Mouse (Mus musculus) intestine, postnatal 0 days (tissue): ENCODE measurements around the gene Eif2a. TPM values are rescaled to one million over a fixed set of nuclear protein-coding genes. Genes with fewer than 3 reads are reported as not detected.
A peak's percentile ranks its signal among the peaks of the same experiment; 100 is the strongest.

ENCODE experiments used
- ATAC-seq: fragments of 200-750 bp; cut with Nextera tagmentation; 2 replicates; pipeline ENCODE4 v1.8.0; 2017; ENCODE audit warnings: mild to moderate bottlenecking, moderate TSS enrichment, moderate library complexity
- H3K27ac ChIP-seq: fragments of 300-500 bp; sonication (generic); 2 replicates; pipeline ENCODE4 v1.5.1; 2014; ENCODE audit warnings: mild to moderate bottlenecking, low read depth, low read length, moderate library complexity
- H3K27me3 ChIP-seq: fragments of 300-500 bp; sonication (generic); replicated peaks from 2 replicates; pipeline ENCODE4 v1.6.1; 2014; ENCODE audit warnings: low read length, mixed read lengths; ENCODE audit not compliant: control insufficient read depth, insufficient read depth
- H3K36me3 ChIP-seq: fragments of 300-500 bp; sonication (generic); 2 replicates; pipeline ENCODE4 v1.6.1; 2014; ENCODE audit warnings: mild to moderate bottlenecking, moderate library complexity; ENCODE audit not compliant: control insufficient read depth, insufficient read depth
- H3K4me1 ChIP-seq: fragments of 300-500 bp; sonication (generic); replicated peaks from 2 replicates; pipeline ENCODE4 v1.6.1; 2014; ENCODE audit warnings: antibody characterized with exemption, low read length, mixed read lengths; ENCODE audit not compliant: control insufficient read depth, insufficient read depth
- H3K4me2 ChIP-seq: fragments of 300-500 bp; sonication (generic); replicated peaks from 2 replicates; pipeline ENCODE4 v1.6.1; 2014; ENCODE audit warnings: low read depth, mild to moderate bottlenecking, moderate library complexity
- H3K4me3 ChIP-seq: fragments of 300-500 bp; sonication (generic); 2 replicates; pipeline ENCODE4 v1.5.1; 2014; ENCODE audit warnings: low read depth, low read length
- H3K9ac ChIP-seq: fragments of 300-500 bp; sonication (generic); 2 replicates; pipeline ENCODE4 v1.6.1; 2014; ENCODE audit warnings: mild to moderate bottlenecking, low read depth, low read length
- H3K9me3 ChIP-seq: fragments of 300-500 bp; sonication (generic); 2 replicates; pipeline ENCODE4 v1.6.1; 2016; ENCODE audit warnings: mixed run types; ENCODE audit not compliant: control insufficient read depth
- CTCF ChIP-seq: sonication (generic); IDR thresholded peaks from 2 replicates; pipeline ENCODE4 v1.5.1; 2016; ENCODE audit warnings: low read depth, mild to moderate bottlenecking, control low read depth, antibody characterized with exemption, moderate library complexity
- WGBS: fragments of 180-500 bp; shearing (Covaris S2); extraction: QIAGEN DNeasy Blood & Tissue Kit; methylation state at CpG from one replicate; pipeline ENCODE4 v1.1.7; 2014; 5-methylcytosine and 5-hydroxymethylcytosine counted together
- polyA plus RNA-seq: library from polyadenylated mRNA; unstranded; fragments of >200 nt; fragmentation: Nextera tagmentation; extraction: Ambion mirVana; gene quantifications from 2 replicates; pipeline ENCODE4 v1.2.1, GENCODE M21; 2015

Eif2a gene
- polyA plus RNA-seq, 1 experiment from 2014 or later, result 29.2 TPM

DNA sequence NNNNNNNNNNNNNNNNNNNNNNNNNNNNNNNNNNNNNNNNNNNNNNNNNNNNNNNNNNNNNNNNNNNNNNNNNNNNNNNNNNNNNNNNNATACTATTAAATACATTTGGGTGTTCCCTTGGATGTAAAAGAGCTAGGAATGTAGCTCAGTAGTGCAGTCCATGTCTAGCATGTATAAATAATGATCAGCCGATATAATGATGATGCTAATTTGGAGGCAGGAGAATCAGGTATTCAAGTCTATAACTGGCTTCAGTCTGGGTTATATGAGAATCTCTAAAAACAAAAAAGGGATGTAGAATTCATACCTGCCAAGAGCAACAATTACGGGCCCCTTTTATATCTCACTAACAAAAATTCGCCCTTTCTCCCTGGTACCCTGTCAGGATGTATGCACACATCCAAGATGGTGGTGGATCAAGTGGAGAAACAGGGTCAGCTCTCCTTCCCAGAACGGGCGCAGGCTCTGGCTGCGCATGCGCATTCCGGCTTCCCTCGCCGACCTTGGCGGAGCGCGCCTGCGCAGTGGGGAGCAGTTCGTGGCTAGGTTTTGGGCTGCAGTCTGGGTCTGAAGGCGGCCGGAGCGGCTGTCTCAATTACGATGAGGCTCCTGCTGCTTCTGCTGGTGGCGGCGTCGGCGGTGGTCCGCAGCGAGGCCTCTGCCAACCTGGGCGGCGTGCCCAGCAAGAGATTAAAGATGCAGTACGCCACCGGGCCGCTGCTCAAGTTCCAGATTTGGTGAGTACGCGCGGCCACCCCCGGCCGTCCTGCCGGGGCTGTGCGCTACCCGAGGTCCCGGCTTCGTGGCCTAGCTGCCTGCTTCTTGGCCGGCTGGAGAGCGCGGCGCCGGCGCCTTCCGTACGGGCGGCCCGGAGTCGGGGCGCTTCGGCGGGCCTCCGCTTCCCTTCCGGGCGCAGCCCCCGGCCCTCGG, 50.8 kb downstream of the Eif2a start, which contains the start of gene Selenot:
TSS of gene Selenot (plus strand) at position 500 of the 930 bp plus-strand sequence.
- no peaks in the 10 kb centered on the region for H3K27me3 ChIP-seq
- peak within 1 kb of the TSS; percentile 53 for H3K4me2 ChIP-seq
- H3K36me3 ChIP-seq, result peaks cover 6% of the 10 kb centered on the region; the same call in 1 of the 2 replicates
- peak within 1 kb of the TSS; percentile 98 for H3K9ac ChIP-seq
- peak within 1 kb of the TSS; percentile 98 for H3K27ac ChIP-seq
- TF ChIP-seq CTCF, result peak; percentile 14
- ATAC-seq, result peak; percentile 93
- no peaks in the 10 kb centered on the region; the same call in 1 of the 2 replicates for H3K4me1 ChIP-seq
- H3K4me3 ChIP-seq, result peak within 1 kb of the TSS; percentile 77
- WGBS, result 2% methylated on average over 52 of the region's 59 CpGs
- no peaks in the 10 kb centered on the region for H3K9me3 ChIP-seq

DNA sequence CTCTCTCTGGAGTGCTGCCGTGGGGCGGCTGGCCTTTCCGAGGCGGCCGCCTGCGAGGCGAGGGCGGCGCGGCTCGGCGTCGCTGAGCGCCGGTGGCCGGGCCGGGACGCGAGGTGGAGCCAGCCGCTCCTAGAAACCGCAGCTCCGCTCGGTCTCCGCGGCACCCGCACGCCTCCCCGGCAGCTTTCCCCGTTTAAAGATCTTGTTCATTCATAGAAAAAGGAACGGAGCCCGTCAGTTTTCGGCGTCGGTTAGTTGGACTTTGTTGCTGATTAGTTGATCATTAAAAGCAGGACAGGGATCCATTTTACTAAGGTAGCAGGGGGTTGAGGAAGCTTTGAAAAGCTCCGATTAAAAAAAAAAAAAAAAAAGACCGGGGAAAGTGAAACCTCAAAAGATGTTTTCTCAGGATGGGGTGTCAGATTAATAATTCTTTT, 51.5 kb downstream of the Eif2a start:
- peak overlapping the region; percentile 77 for H3K4me3 ChIP-seq

DNA sequence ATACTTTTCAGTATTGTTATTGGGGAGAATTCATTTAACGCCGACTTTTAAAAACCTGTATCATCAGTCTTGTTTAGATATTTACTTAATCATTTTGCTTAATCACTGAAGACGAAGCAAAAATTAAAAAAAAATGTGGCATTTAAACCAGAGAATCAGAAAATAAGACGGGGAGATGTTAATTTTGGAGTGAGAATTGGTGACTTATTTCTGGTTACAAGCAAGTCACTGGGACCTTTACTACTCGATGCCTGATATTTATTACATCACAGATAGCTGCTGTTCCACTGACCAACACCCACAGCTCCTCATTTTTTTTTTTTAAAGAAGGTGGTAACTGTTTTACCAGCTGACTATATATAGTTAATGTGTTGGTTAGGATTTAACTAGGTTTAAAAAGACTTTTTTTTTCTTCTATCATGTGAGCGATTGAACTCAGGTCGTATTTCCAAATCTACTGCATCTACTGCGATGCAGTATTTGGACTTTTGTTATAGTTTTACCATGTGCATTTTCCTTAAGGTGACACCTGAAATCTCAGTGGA, 52.0 kb downstream of the Eif2a start:
- H3K36me3 ChIP-seq, result peaks cover 6% of the 10 kb centered on the region; the same call in 1 of the 2 replicates
- WGBS, result 4% methylated on average over 8 of the region's 8 CpGs
- peak overlapping the region; percentile 53 for H3K4me2 ChIP-seq
- H3K27ac ChIP-seq, result peak overlapping the region; percentile 98; the same call in 1 of the 2 replicates
- no peaks in the 10 kb centered on the region for H3K9me3 ChIP-seq
- ATAC-seq, result no peak
- peak overlapping the region; percentile 77 for H3K4me3 ChIP-seq
- no peak for TF ChIP-seq CTCF
- no peaks in the 10 kb centered on the region for H3K27me3 ChIP-seq
- peak overlapping the region; percentile 98 for H3K9ac ChIP-seq
- H3K4me1 ChIP-seq, result no peaks in the 10 kb centered on the region; the same call in 1 of the 2 replicates

More for the DNA sequence above, 51.5 kb downstream of the Eif2a start:
- Histone ChIP-seq H3K4me1 (no peaks in the 10 kb centered on the region; the same call in 1 of the 2 replicates), H3K27me3 (no peaks in the 10 kb centered on the region), H3K27ac (peak overlapping the region; percentile 98), H3K9ac (peak overlapping the region; percentile 98), H3K4me2 (peak overlapping the region; percentile 53), H3K36me3 (peaks cover 6% of the 10 kb centered on the region; the same call in 1 of the 2 replicates), H3K9me3 (no peaks in the 10 kb centered on the region)
- peak; percentile 74 for ATAC-seq
- WGBS, result under 1% methylated on average over 36 of the region's 36 CpGs
- no peak for TF ChIP-seq CTCF

DNA sequence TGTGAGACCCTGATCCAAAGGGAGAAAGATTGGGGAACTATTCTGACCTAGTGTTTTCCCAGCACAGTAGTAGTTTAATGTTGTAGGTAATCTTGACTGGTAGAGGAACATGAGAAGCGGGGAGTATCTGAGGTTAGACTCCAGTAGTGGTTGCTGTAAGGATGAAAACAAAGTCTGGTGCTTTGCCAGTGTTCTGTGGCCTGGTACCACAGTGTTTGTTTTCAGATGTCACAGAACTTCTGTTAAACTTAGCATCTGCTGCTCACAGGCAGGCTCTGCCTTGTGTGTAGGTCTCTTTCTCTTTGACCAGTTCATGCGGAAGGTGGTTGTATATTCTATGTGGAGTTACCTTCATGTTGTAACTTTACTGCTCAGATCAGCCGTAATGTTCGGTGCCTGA, 55.9 kb downstream of the Eif2a start:
- H3K4me2 ChIP-seq, result no peak overlapping the region
- no peaks in the 10 kb centered on the region for H3K9me3 ChIP-seq
- no peak overlapping the region for H3K27ac ChIP-seq
- TF ChIP-seq CTCF, result no peak
- 45% methylated on average over 4 of the region's 4 CpGs for WGBS
- no peak for ATAC-seq
- H3K36me3 ChIP-seq, result peaks cover 12% of the 10 kb centered on the region
- H3K4me1 ChIP-seq, result no peaks in the 10 kb centered on the region; the same call in 1 of the 2 replicates
- H3K27me3 ChIP-seq, result no peaks in the 10 kb centered on the region
- H3K4me3 ChIP-seq, result no peak overlapping the region
- H3K9ac ChIP-seq, result no peak overlapping the region

DNA sequence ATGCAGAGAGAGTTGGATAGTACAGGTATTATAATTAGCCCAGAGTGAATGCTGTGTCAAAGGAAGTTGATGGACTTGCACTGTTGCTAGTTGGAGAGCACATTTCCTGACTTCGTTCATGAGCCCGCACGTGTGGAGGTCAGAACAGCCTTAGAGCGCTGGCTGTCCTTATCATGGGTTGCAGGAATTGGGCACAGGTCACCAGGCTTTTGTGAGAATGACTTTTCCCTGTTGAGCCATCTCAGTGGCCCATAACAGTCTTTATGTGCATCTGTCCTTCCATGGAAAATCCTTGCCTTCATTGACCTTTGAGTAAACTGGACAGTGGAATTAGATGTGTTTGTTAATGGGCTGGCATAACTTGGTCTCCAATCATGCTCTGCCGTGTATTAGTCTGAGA, 56.7 kb downstream of the Eif2a start:
- Histone ChIP-seq H3K27ac (0 out of 2 replicates have a peak overlapping the region, but pooled peaks have one; percentile 16), H3K4me2 (no peak overlapping the region), H3K9ac (no peak overlapping the region), H3K27me3 (no peaks in the 10 kb centered on the region), H3K36me3 (peaks cover 18% of the 10 kb centered on the region), H3K9me3 (no peaks in the 10 kb centered on the region), H3K4me1 (no peaks in the 10 kb centered on the region; the same call in 1 of the 2 replicates), H3K4me3 (no peak overlapping the region)
- WGBS, result 50% methylated on average over 5 of the region's 5 CpGs
- no peak for ATAC-seq
- TF ChIP-seq CTCF, result no peak
